Mouse (Mus musculus) CD4-positive helper T cell, adult 2 months (primary cell): ENCODE results near the gene Cdh12.

ENCODE experiments used
- DNase-seq: peaks from one replicate; pipeline ENCODE4 v3.0.0-alpha.2; 2012; ENCODE audit warnings: low read depth, missing footprints, low spot score

Gene Cdh12

GRCm38 (mm10) chr15:20696229-20696628 lies 247.2 kb downstream of the Cdh12 start:
- no peak for DNase-seq

GRCm38 (mm10) chr15:20711859-20712258 lies 262.8 kb downstream of the Cdh12 start:
- no peak for DNase-seq

- DNase-seq = no peak
Observed at GRCm38 (mm10) chr15:20772289-20772688, 323.2 kb downstream of the Cdh12 start.

GRCm38 (mm10) chr15:20773423-20773822 lies 324.4 kb downstream of the Cdh12 start:
- no peak for DNase-seq

- no peak for DNase-seq
Observed at GRCm38 (mm10) chr15:20796999-20797398, 347.9 kb downstream of the Cdh12 start.

- no peak for DNase-seq
Observed at GRCm38 (mm10) chr15:20798541-20798940, 349.5 kb downstream of the Cdh12 start.

- no peak for DNase-seq
Observed at GRCm38 (mm10) chr15:20835887-20836286, 386.8 kb downstream of the Cdh12 start.

GRCm38 (mm10) chr15:20836991-20837390 lies 387.9 kb downstream of the Cdh12 start:
- DNase-seq = no peak

- no peak for DNase-seq
Observed at GRCm38 (mm10) chr15:20841479-20841878, 392.4 kb downstream of the Cdh12 start.

GRCm38 (mm10) chr15:20863076-20863475 lies 414.0 kb downstream of the Cdh12 start:
- DNase-seq = no peak

- no peak for DNase-seq
Observed at GRCm38 (mm10) chr15:20872518-20872917, 423.5 kb downstream of the Cdh12 start.

- no peak for DNase-seq
Observed at GRCm38 (mm10) chr15:20876993-20877392, 427.9 kb downstream of the Cdh12 start.

GRCm38 (mm10) chr15:20893471-20893870 lies 444.4 kb downstream of the Cdh12 start:
- no peak for DNase-seq

- no peak for DNase-seq
Observed at GRCm38 (mm10) chr15:20902568-20902967, 453.5 kb downstream of the Cdh12 start.

- DNase-seq = no peak
Observed at GRCm38 (mm10) chr15:20928221-20928620, 479.2 kb downstream of the Cdh12 start.

- DNase-seq = no peak
Observed at GRCm38 (mm10) chr15:20944000-20944399, 494.9 kb downstream of the Cdh12 start.

GRCm38 (mm10) chr15:20967463-20967862 lies 518.4 kb downstream of the Cdh12 start:
- DNase-seq = no peak

GRCm38 (mm10) chr15:20971041-20971440 lies 522.0 kb downstream of the Cdh12 start:
- no peak for DNase-seq

- no peak for DNase-seq
Observed at GRCm38 (mm10) chr15:21000541-21000940, 551.5 kb downstream of the Cdh12 start.

GRCm38 (mm10) chr15:21007931-21008330 lies 558.9 kb downstream of the Cdh12 start:
- no peak for DNase-seq

GRCm38 (mm10) chr15:21008487-21008886 lies 559.4 kb downstream of the Cdh12 start:
- no peak for DNase-seq

- DNase-seq = no peak
Observed at GRCm38 (mm10) chr15:21008969-21009368, 559.9 kb downstream of the Cdh12 start.

- no peak for DNase-seq
Observed at GRCm38 (mm10) chr15:21063683-21064082, 614.6 kb downstream of the Cdh12 start.

- DNase-seq = no peak
Observed at GRCm38 (mm10) chr15:21069264-21069663, 620.2 kb downstream of the Cdh12 start.
